Mouse (Mus musculus): Measurements from ENCODE around the gene Vangl2. TPM values are rescaled to one million over a fixed set of nuclear protein-coding genes. Genes with fewer than 3 reads are reported as not detected.

Gene Vangl2
- polyA plus RNA-seq, 1 experiment from 2014 or later: 44.0 TPM

DNA sequence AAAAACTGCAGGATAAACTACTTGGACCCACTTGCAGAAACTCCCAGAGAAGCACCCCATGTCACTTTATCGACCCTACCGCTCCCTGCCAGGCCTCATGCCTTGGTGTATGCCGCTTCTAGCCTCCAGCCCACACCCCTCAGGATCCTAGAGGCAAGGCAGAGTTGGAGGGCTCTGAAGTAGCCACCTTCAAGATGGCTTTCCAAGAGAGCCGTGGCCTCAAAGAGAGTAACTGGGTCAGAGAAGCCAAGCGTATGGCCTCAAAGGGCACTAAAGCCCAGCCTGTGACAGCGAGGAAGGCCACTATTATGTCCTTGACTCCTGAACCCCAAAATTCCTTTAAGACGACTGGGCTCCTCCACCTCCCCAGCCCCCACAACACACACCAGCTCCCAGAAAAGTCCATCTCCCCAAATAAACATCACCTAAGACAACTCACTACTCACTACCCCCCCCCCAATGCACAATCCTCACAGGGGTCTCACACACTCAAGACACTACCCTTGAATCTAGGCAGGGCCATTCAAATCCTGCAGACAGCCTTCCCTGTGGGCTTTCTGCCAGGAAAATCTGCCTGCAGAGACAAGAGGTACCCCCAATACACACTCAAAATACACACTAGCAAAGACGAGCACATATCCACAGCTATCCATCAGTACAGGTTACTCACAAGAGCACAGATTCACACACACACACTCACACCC, 2.9 kb downstream of the Vangl2 start:
- Histone ChIP-seq H3K36me3 (ENCODE audit: control insufficient read depth, insufficient read depth, low read length) (no peaks in the 10 kb centered on the region), H3K9ac (ENCODE audit: low read depth, low read length) (peak overlapping the region; percentile 95), H3K27ac (ENCODE audit: low read length) (peak overlapping the region; percentile 98), H3K9me3 (replicated peaks; ENCODE audit: control insufficient read depth, low read length, poor library complexity, severe bottlenecking) (no peaks in the 10 kb centered on the region), H3K4me3 (ENCODE audit: low read depth, low read length) (peak overlapping the region; percentile 81), H3K4me1 (ENCODE audit: control insufficient read depth, insufficient read depth, low read length) (peaks cover 50% of the 10 kb centered on the region), H3K27me3 (ENCODE audit: control insufficient read depth, insufficient read depth, low read depth, low read length) (no peaks in the 10 kb centered on the region), H3K4me2 (ENCODE audit: low read length) (peak overlapping the region; percentile 72)
- no peak for ATAC-seq
- 8% methylated on average over 8 of the region's 8 CpGs for WGBS

DNA sequence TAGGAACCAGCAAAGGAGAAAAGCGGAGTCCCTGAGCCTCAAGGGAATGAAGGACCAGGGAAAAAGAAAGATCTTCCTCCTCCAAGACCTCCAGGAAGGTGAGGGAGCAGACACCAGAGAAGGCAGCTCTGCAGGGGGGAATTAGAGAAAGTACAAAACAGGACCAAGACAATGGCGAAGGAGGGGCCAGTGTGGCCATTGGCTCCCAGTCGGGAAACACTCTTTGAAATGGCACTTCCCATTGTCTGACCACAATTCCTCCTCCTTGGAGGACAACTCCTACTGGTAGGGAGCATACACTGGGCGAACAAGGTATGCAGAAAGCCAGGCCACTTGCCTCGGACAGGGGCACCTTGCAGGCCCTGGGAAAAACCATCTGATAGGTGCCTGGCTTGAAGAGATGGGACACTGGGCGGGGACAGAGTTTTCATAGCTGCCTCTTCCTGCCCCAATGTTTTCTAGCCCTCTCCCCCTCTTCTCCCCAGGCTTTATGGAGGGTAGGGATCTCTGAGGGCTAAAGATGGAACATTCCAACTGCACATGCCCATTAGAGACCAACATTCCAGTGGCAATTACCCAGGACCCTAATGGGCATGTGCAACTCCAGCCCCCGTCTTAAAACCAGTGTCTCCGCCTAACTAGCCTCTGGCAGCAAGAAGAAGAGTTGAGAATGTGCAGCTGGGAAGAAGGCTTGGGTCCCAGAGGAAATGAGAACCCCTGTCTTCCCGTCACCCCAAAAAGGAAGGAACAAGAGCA, 3.9 kb downstream of the Vangl2 start:
- peak overlapping the region; percentile 81 for H3K4me3 ChIP-seq (ENCODE audit: low read depth, low read length)
- peak overlapping the region; percentile 95 for H3K9ac ChIP-seq (ENCODE audit: low read depth, low read length)
- 8% methylated on average over 9 of the region's 9 CpGs for WGBS
- no peaks in the 10 kb centered on the region for H3K36me3 ChIP-seq (ENCODE audit: control insufficient read depth, insufficient read depth, low read length)
- ATAC-seq: no peak
- H3K4me2 ChIP-seq (ENCODE audit: low read length): peak overlapping the region; percentile 72
- no peaks in the 10 kb centered on the region for H3K9me3 ChIP-seq (replicated peaks; ENCODE audit: control insufficient read depth, low read length, poor library complexity, severe bottlenecking)
- H3K27ac ChIP-seq (ENCODE audit: low read length): peak overlapping the region; percentile 12; the same call in 1 of the 2 replicates
- peaks cover 61% of the 10 kb centered on the region for H3K4me1 ChIP-seq (ENCODE audit: control insufficient read depth, insufficient read depth, low read length)
- no peaks in the 10 kb centered on the region for H3K27me3 ChIP-seq (ENCODE audit: control insufficient read depth, insufficient read depth, low read depth, low read length)

GRCm38 (mm10) chr1:172019863-172020521, 8.3 kb downstream of the Vangl2 start:
- 65% methylated on average over 10 of the region's 10 CpGs for WGBS
- no peaks in the 10 kb centered on the region for H3K27me3 ChIP-seq (ENCODE audit: control insufficient read depth, insufficient read depth, low read depth, low read length)
- no peak overlapping the region for H3K4me2 ChIP-seq (ENCODE audit: low read length)
- 0 out of 2 replicates have a peak overlapping the region, but pooled peaks have one; percentile 7 for H3K9ac ChIP-seq (ENCODE audit: low read depth, low read length)
- H3K4me1 ChIP-seq (ENCODE audit: control insufficient read depth, insufficient read depth, low read length): peaks cover 86% of the 10 kb centered on the region
- H3K9me3 ChIP-seq (replicated peaks; ENCODE audit: control insufficient read depth, low read length, poor library complexity, severe bottlenecking): no peaks in the 10 kb centered on the region
- no peak for ATAC-seq
- H3K27ac ChIP-seq (ENCODE audit: low read length): peak overlapping the region; percentile 4; the same call in 1 of the 2 replicates
- H3K36me3 ChIP-seq (ENCODE audit: control insufficient read depth, insufficient read depth, low read length): no peaks in the 10 kb centered on the region
- no peak overlapping the region for H3K4me3 ChIP-seq (ENCODE audit: low read depth, low read length)

DNA sequence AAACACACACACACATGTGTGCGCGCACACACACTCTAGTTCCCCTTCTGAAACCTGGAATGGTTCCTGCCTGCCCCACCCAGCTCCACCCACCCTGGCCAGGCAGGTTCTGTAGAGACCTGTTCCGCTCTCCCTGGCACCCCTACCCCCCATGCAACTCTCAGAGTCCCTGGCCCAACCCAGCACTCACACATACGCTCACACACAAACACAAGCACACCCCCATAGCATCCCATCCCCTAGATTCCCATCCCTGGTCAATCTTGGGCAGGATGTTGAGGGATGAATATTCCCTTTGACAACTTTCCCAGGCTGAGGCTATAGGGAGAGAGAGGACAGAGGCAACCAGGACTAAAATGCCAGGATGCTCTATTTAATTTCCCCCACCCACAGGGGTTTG, 8.9 kb downstream of the Vangl2 start:
- no peak overlapping the region for H3K4me2 ChIP-seq (ENCODE audit: low read length)
- peaks cover 86% of the 10 kb centered on the region for H3K4me1 ChIP-seq (ENCODE audit: control insufficient read depth, insufficient read depth, low read length)
- no peaks in the 10 kb centered on the region for H3K36me3 ChIP-seq (ENCODE audit: control insufficient read depth, insufficient read depth, low read length)
- no peak overlapping the region for H3K4me3 ChIP-seq (ENCODE audit: low read depth, low read length)
- 92% methylated on average over 4 of the region's 4 CpGs for WGBS
- H3K27me3 ChIP-seq (ENCODE audit: control insufficient read depth, insufficient read depth, low read depth, low read length): no peaks in the 10 kb centered on the region
- ATAC-seq: no peak
- no peak overlapping the region; the same call in 1 of the 2 replicates for H3K27ac ChIP-seq (ENCODE audit: low read length)
- no peaks in the 10 kb centered on the region for H3K9me3 ChIP-seq (replicated peaks; ENCODE audit: control insufficient read depth, low read length, poor library complexity, severe bottlenecking)
- 0 out of 2 replicates have a peak overlapping the region, but pooled peaks have one; percentile 7 for H3K9ac ChIP-seq (ENCODE audit: low read depth, low read length)

- Histone ChIP-seq H3K9me3 (replicated peaks; ENCODE audit: control insufficient read depth, low read length, poor library complexity, severe bottlenecking) (no peaks in the 10 kb centered on the region), H3K9ac (ENCODE audit: low read depth, low read length) (no peak overlapping the region), H3K4me2 (ENCODE audit: low read length) (no peak overlapping the region; the same call in 1 of the 2 replicates), H3K4me3 (ENCODE audit: low read depth, low read length) (no peak overlapping the region), H3K36me3 (ENCODE audit: control insufficient read depth, insufficient read depth, low read length) (no peaks in the 10 kb centered on the region), H3K27ac (ENCODE audit: low read length) (peak overlapping the region; percentile 83), H3K4me1 (ENCODE audit: control insufficient read depth, insufficient read depth, low read length) (peaks cover 86% of the 10 kb centered on the region), H3K27me3 (ENCODE audit: control insufficient read depth, insufficient read depth, low read depth, low read length) (no peaks in the 10 kb centered on the region)
- no peak for ATAC-seq
- WGBS: 59% methylated on average over 9 of the region's 9 CpGs
Measured at GRCm38 (mm10) chr1:172018336-172019311, 9.6 kb downstream of the Vangl2 start.

DNA sequence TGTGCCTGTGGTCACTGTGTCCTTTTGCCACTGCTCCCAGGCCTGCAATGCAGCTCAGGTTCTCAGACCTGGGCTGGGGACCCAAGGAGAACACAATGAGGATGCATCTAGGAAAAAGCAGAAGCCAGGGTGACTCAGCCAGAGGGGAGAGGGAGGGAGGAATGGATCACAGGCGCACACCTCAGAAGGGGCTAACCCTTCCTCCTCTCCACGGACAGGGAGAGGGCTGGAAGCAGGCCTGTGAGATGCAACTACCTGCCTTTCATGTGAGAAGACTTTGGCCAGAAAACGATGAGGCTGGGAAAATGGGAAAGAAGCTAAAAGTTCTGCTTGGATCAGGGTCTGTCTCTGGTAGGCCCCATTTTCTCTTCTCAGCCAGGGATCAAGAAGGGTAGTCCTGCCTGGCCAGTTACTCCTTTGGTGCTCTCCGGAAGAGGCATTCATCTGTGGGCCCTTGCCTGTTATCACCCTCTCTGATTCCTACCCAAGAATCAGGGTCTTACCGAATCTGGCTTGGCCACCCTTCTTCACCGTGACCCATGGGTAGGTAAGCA, 10.7 kb downstream of the Vangl2 start:
- Histone ChIP-seq H3K9me3 (replicated peaks; ENCODE audit: control insufficient read depth, low read length, poor library complexity, severe bottlenecking) (no peaks in the 10 kb centered on the region), H3K36me3 (ENCODE audit: control insufficient read depth, insufficient read depth, low read length) (no peaks in the 10 kb centered on the region; the same call in 1 of the 2 replicates), H3K27ac (ENCODE audit: low read length) (peak overlapping the region; percentile 83), H3K27me3 (ENCODE audit: control insufficient read depth, insufficient read depth, low read depth, low read length) (no peaks in the 10 kb centered on the region), H3K9ac (ENCODE audit: low read depth, low read length) (peak overlapping the region; percentile 45), H3K4me2 (ENCODE audit: low read length) (peak overlapping the region; percentile 36), H3K4me3 (ENCODE audit: low read depth, low read length) (no peak overlapping the region), H3K4me1 (ENCODE audit: control insufficient read depth, insufficient read depth, low read length) (peaks cover 89% of the 10 kb centered on the region)
- WGBS: 41% methylated on average over 6 of the region's 6 CpGs
- no peak for ATAC-seq

DNA sequence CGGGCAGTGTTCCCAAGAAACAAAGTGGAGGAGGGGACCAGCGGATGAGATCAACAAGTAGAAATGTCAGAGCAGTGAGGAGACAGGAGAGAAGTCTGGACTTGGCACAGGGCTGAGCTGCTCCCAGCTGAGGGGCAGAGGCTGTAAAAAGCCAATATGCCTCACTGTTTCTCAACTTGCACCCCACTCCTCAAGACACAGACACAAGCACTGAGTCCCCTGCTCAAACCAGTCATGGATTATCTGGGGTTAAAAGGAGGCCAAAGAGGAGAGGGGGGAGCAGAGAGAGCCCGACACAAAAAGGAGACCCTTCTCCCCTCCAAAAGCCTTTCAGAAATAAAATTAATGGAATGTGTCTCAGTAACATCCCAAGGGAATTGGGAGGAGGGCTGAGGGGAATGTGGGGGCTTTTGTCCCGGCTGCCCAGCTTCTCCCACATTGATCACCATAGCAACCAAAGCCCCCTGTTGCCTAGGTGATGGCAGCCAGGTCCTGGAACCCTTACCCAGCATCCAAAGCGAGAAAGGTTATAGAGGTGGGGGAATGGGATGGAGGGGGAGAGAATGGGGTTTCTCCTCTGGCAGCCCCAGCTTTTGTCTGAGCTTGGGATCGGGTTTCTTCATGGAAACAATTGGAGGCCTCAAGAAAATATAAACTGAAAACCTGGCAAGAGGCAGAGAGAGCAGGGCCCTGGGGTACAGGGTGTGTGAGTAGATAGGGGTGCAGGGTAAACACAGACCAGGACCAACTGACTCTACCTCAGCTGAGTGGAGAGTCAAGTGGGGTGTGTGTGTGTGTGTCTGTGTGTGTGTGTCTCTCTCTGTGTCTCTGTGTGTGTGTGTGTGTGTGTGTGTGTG, 11.4 kb downstream of the Vangl2 start:
- peak overlapping the region; percentile 45; the same call in 1 of the 2 replicates for H3K9ac ChIP-seq (ENCODE audit: low read depth, low read length)
- peaks cover 83% of the 10 kb centered on the region for H3K4me1 ChIP-seq (ENCODE audit: control insufficient read depth, insufficient read depth, low read length)
- 2% methylated on average over 6 of the region's 6 CpGs for WGBS
- no peaks in the 10 kb centered on the region for H3K9me3 ChIP-seq (replicated peaks; ENCODE audit: control insufficient read depth, low read length, poor library complexity, severe bottlenecking)
- no peak overlapping the region for H3K4me3 ChIP-seq (ENCODE audit: low read depth, low read length)
- H3K4me2 ChIP-seq (ENCODE audit: low read length): peak overlapping the region; percentile 36
- H3K27me3 ChIP-seq (ENCODE audit: control insufficient read depth, insufficient read depth, low read depth, low read length): no peaks in the 10 kb centered on the region
- H3K36me3 ChIP-seq (ENCODE audit: control insufficient read depth, insufficient read depth, low read length): no peaks in the 10 kb centered on the region; the same call in 1 of the 2 replicates
- H3K27ac ChIP-seq (ENCODE audit: low read length): peak overlapping the region; percentile 83
- peak; percentile 67 for ATAC-seq
